ENCODE assay signal across 7 mouse cellular contexts in genomic region chr7:110221586-110222481, GRCm38 (mm10). TPM values are rescaled to one million over a fixed set of nuclear protein-coding genes. Genes with fewer than 3 reads are reported as not detected.
A peak's percentile ranks its signal among the peaks of the same experiment; 100 is the strongest.
DNase-seq lines count a peak whose midpoint lies in the region; ATAC-seq lines count a peak whose summit lies in the region.

TSS of gene Swap70 (plus strand) at chr7:110221711.

- H3K4me1 ChIP-seq in intestine, embryonic 15.5 days (replicated peaks) = 0 out of 2 replicates have a peak, but pooled peaks cover 4% of the 10 kb centered on the region
- peaks cover 27% of the 10 kb centered on the region for H3K4me1 ChIP-seq in midbrain, embryonic 10.5 days

- peak; percentile 99 for ATAC-seq in intestine, embryonic 15.5 days

- H3K36me3 ChIP-seq in intestine, embryonic 15.5 days = peaks cover 4% of the 10 kb centered on the region; the same call in 1 of the 2 replicates
- peaks cover 17% of the 10 kb centered on the region for H3K36me3 ChIP-seq in midbrain, embryonic 10.5 days

- peak within 1 kb of the TSS; percentile 95 for H3K27ac ChIP-seq in intestine, embryonic 15.5 days
- peak within 1 kb of the TSS; percentile 95 for H3K27ac ChIP-seq in midbrain, embryonic 10.5 days (replicated peaks)

- peak within 1 kb of the TSS; percentile 98 for H3K9ac ChIP-seq in intestine, embryonic 15.5 days

- peak; percentile 90 to 96 for DNase-seq in adrenal gland, adult (ENCODE audit: inconsistent age in 2 of 2, low spot score in 1 of 2)
- peak; percentile 96 for DNase-seq in embryo, embryonic 11 days
- peak; percentile 80 to 84 for DNase-seq in gastrocnemius, postnatal 36 days
- peak; percentile 58 to 72 for DNase-seq in left cerebral cortex, postnatal 25 days (ENCODE audit: low spot score in 2 of 2)
- DNase-seq in midbrain, embryonic 10.5 days (ENCODE audit: low spot score) = peak; percentile 95
- DNase-seq in right cerebral cortex, postnatal 4 days = peak; percentile 87

- H3K27me3 ChIP-seq in intestine, embryonic 15.5 days (replicated peaks) = no peaks in the 10 kb centered on the region
- H3K27me3 ChIP-seq in midbrain, embryonic 10.5 days (ENCODE audit: low read depth, poor library complexity, severe bottlenecking) = no peaks in the 10 kb centered on the region

- no peaks in the 10 kb centered on the region for H3K9me3 ChIP-seq in intestine, embryonic 15.5 days
- no peaks in the 10 kb centered on the region for H3K9me3 ChIP-seq in midbrain, embryonic 10.5 days (replicated peaks)

- intact Hi-C loops in gastrocnemius, postnatal 36 days (cut with DNase I) = no loop called here
- intact Hi-C loops in left cerebral cortex, postnatal 25 days (cut with DNase I) = loop anchor here (5.0 kb wide), 1 partner anchor 40 kb away; no protein-coding TSS in a partner anchor

- peak within 1 kb of the TSS; percentile 87 for H3K4me2 ChIP-seq in intestine, embryonic 15.5 days (replicated peaks)

- peak within 1 kb of the TSS; percentile 96 for H3K4me3 ChIP-seq in intestine, embryonic 15.5 days (replicated peaks)
- H3K4me3 ChIP-seq in midbrain, embryonic 10.5 days = peak within 1 kb of the TSS; percentile 90

- WGBS in intestine, embryonic 15.5 days = under 1% methylated on average over 72 of the region's 73 CpGs
- under 1% methylated on average over 73 of the region's 73 CpGs for WGBS in midbrain, embryonic 10.5 days

RNA-seq across cellular contexts. Expression of gene Swap70, which starts in this region (rescaled TPM):
- 1 to 10 TPM; 4.9 to 6.8 TPM for total RNA-seq in gastrocnemius, postnatal 36 days (2021)
- 29.9 and 30.7 TPM in 2 replicates for polyA plus RNA-seq in intestine, embryonic 15.5 days (2015; fragmentation: Nextera tagmentation; extraction: Ambion mirVana)
- total RNA-seq in left cerebral cortex, postnatal 25 days (2021) = 10 to 100 TPM; 11.0 to 13.0 TPM
- polyA plus RNA-seq in midbrain, embryonic 10.5 days (2016; fragmentation: Nextera tagmentation; extraction: Ambion mirVana) = 25.3 and 26.0 TPM in 2 replicates

Comparison
In these comparisons a context has a peak if more than half of its experiments do, and no peak if none do; other contexts are left out.
1. Peak in every context shown above with its lines: DNase-seq, ATAC-seq, H3K4me3 ChIP-seq and H3K27ac ChIP-seq.